In the genomic region with DNA sequence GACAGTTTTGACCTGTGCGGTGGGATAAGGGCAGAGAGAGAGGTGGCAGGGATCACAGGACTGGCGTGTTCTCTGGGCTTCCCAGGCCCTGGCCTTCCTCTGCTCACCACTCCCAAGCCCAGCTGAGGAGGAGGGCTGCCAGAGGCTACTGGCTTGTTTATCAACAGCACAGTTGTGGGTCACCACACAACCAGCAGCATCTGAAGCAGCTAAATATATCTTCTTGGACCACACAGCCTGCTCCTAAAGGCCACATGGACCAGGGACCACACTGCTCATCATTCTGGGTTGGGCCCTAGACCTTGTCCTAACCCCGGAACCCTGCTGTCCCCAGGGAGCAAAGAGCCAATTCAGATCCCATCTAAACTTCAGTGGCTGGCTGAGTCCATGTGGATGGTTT, we compare ENCODE assay signal across 27 mouse cellular contexts. TPM values are rescaled to one million over a fixed set of nuclear protein-coding genes. Genes with fewer than 3 reads are reported as not detected.
DNase-seq lines count a peak whose midpoint lies in the region; ATAC-seq and TF ChIP-seq lines count a peak whose summit lies in the region.
"Had no signal": no experiment of that assay in that cellular context is flagged by ENCODE, and none has a peak within 500 bp of the region (broad histone marks: within the 10 kb centered on the region; RNA-seq: fewer than 3 reads in every experiment).

No protein-coding gene starts in this region.

- no peaks in the 10 kb centered on the region for H3K4me1 ChIP-seq in kidney, embryonic 16.5 days (ENCODE audit: insufficient read depth, low read length)
- no peaks in the 10 kb centered on the region for H3K4me1 ChIP-seq in stomach, postnatal 0 days (replicated peaks; ENCODE audit: control insufficient read depth, insufficient read depth)
- H3K4me1 ChIP-seq: embryonic facial prominence, embryonic 13.5 days; midbrain, embryonic 10.5 days; midbrain, embryonic 15.5 days; neural tube, embryonic 15.5 days; stomach, embryonic 15.5 days had no signal

- H3K36me3 ChIP-seq in kidney, embryonic 16.5 days (ENCODE audit: insufficient read depth, low read length): peaks cover 8% of the 10 kb centered on the region
- no peaks in the 10 kb centered on the region; the same call in 1 of the 2 replicates for H3K36me3 ChIP-seq in stomach, postnatal 0 days (ENCODE audit: control insufficient read depth, insufficient read depth, low read length)
- H3K36me3 ChIP-seq: stomach, embryonic 15.5 days had no signal

- no peak for TF ChIP-seq CTCF in stomach, postnatal 0 days (IDR thresholded peaks at IDR 0.05; ENCODE audit: low read depth)
- no peak for TF ChIP-seq CTCF in layer of hippocampus, adult 2 months (conservative IDR thresholded peaks at IDR 0.05)

- intact Hi-C loops in gastrocnemius, postnatal 14 days (cut with DNase I; ENCODE audit: low total_unique reads): no loop called here

- no peak overlapping the region for H3K4me3 ChIP-seq in kidney, embryonic 16.5 days (ENCODE audit: low read length)
- H3K4me3 ChIP-seq in stomach, postnatal 0 days (ENCODE audit: low read depth, low read length): no peak overlapping the region
- no peak overlapping the region for H3K4me3 ChIP-seq in layer of hippocampus, adult 2 months
- H3K4me3 ChIP-seq: embryonic facial prominence, embryonic 13.5 days; liver, embryonic 12.5 days; midbrain, embryonic 10.5 days; midbrain, embryonic 15.5 days; neural tube, embryonic 15.5 days; stomach, embryonic 15.5 days had no signal

- no peak overlapping the region for H3K9ac ChIP-seq in kidney, embryonic 16.5 days (replicated peaks; ENCODE audit: low read length)
- no peak overlapping the region for H3K9ac ChIP-seq in stomach, postnatal 0 days (ENCODE audit: low read length)
- H3K9ac ChIP-seq: embryonic facial prominence, embryonic 13.5 days; hindbrain, embryonic 14.5 days; liver, embryonic 12.5 days; liver, postnatal 0 days; midbrain, embryonic 15.5 days; neural tube, embryonic 15.5 days; stomach, embryonic 15.5 days had no signal

- no peaks in the 10 kb centered on the region for H3K27me3 ChIP-seq in kidney, embryonic 16.5 days (ENCODE audit: insufficient read depth, low read length)
- no peaks in the 10 kb centered on the region for H3K27me3 ChIP-seq in stomach, postnatal 0 days (ENCODE audit: control insufficient read depth, insufficient read depth, low read length)
- H3K27me3 ChIP-seq: embryonic facial prominence, embryonic 13.5 days; midbrain, embryonic 15.5 days; neural tube, embryonic 15.5 days; stomach, embryonic 15.5 days had no signal

- ATAC-seq in kidney, embryonic 16.5 days (ENCODE audit: low FRiP score, low TSS enrichment): no peak
- peak; percentile 19; the same call in 1 of the 2 replicates for ATAC-seq in stomach, postnatal 0 days (ENCODE audit: low FRiP score, low TSS enrichment)
- ATAC-seq: forebrain, embryonic 14.5 days; inflammation-experienced regulatory T-cells, adult 6 months; liver, embryonic 12.5 days; liver, postnatal 0 days; midbrain, embryonic 15.5 days had no signal

- H3K4me2 ChIP-seq in kidney, embryonic 16.5 days (replicated peaks; ENCODE audit: low read depth, low read length): no peak overlapping the region
- H3K4me2 ChIP-seq in stomach, postnatal 0 days (replicated peaks; ENCODE audit: low read depth): no peak overlapping the region
- H3K4me2 ChIP-seq: embryonic facial prominence, embryonic 13.5 days; hindbrain, embryonic 14.5 days; liver, embryonic 12.5 days; midbrain, embryonic 15.5 days; neural tube, embryonic 15.5 days; stomach, embryonic 15.5 days had no signal

- peaks cover 9% of the 10 kb centered on the region for H3K9me3 ChIP-seq in kidney, embryonic 16.5 days (ENCODE audit: low read length)
- peaks cover 2% of the 10 kb centered on the region; the same call in 1 of the 2 replicates for H3K9me3 ChIP-seq in stomach, postnatal 0 days (ENCODE audit: control insufficient read depth, low read length)
- H3K9me3 ChIP-seq: embryonic facial prominence, embryonic 13.5 days; liver, embryonic 12.5 days; stomach, embryonic 15.5 days had no signal

- TF ChIP-seq EP300 in stomach, postnatal 0 days (optimal IDR thresholded peaks at IDR 0.05): no peak

- H3K27ac ChIP-seq in kidney, embryonic 16.5 days (ENCODE audit: low read length): no peak overlapping the region
- no peak overlapping the region for H3K27ac ChIP-seq in stomach, postnatal 0 days (replicated peaks)
- no peak overlapping the region for H3K27ac ChIP-seq in layer of hippocampus, adult 2 months
- H3K27ac ChIP-seq: embryonic facial prominence, embryonic 13.5 days; hindbrain, embryonic 14.5 days; liver, embryonic 12.5 days; midbrain, embryonic 10.5 days; midbrain, embryonic 15.5 days; neural tube, embryonic 15.5 days; stomach, embryonic 15.5 days had no signal

- 75% methylated on average over 3 of the region's 3 CpGs for WGBS in kidney, embryonic 16.5 days
- WGBS in stomach, postnatal 0 days: 79% methylated on average over 3 of the region's 3 CpGs

- DNase-seq in heart, adult 11 months: peak; percentile 96
- DNase-seq in heart, postnatal 4 days: no peak
- DNase-seq in kidney, postnatal 10 days: peak; percentile 25
- DNase-seq in gastrocnemius, postnatal 14 days: peak; percentile 50
- no peak for DNase-seq in stomach, postnatal 0 days (ENCODE audit: low spot score)
- DNase-seq in layer of hippocampus, adult 2 months (ENCODE audit: low spot score in 2 of 2): no peak
- DNase-seq: adrenal gland, postnatal 25 days; B cell, adult 2 months; cerebellum, adult 11-12 months; cerebellum, adult 9-11 months; embryo, embryonic 11 days; kidney, adult 11 months; left cerebral cortex, postnatal 4 days; liver, postnatal 0 days; retina, postnatal 1 day; right cerebral cortex, postnatal 14 days; thymus, postnatal 14 days had no signal

RNA-seq across cellular contexts. Expression of a gene that starts 13.9 kb away (rescaled TPM):
- total RNA-seq in heart, postnatal 4 days (2021): under 1 TPM; 0.43 to 0.81 TPM
- polyA plus RNA-seq in kidney, embryonic 16.5 days (2015; fragmentation: Nextera tagmentation; extraction: Ambion mirVana): 0.86 and 1.3 TPM in 2 replicates
- 10 to 100 TPM; 10.5 to 47.4 TPM for total RNA-seq in gastrocnemius, postnatal 14 days (2021)
- polyA plus RNA-seq in stomach, postnatal 0 days (2015; fragmentation: Nextera tagmentation; extraction: Ambion mirVana): 2.0 and 2.6 TPM in 2 replicates
- total RNA-seq in layer of hippocampus, adult 2 months (2021): 1 to 10 TPM; 6.5 to 8.9 TPM
- polyA plus RNA-seq: inflammation-experienced regulatory T-cells, adult 6 months had no signal

RNA-seq across cellular contexts. Expression of a gene that starts 39.4 kb away (rescaled TPM):
- total RNA-seq in heart, postnatal 4 days (2021): 10 to 100 TPM; 19.7 to 20.8 TPM
- 12.9 and 13.5 TPM in 2 replicates for polyA plus RNA-seq in kidney, embryonic 16.5 days (2015; fragmentation: Nextera tagmentation; extraction: Ambion mirVana)
- 10 to 100 TPM; 10.4 to 12.9 TPM for total RNA-seq in gastrocnemius, postnatal 14 days (2021)
- polyA plus RNA-seq in stomach, postnatal 0 days (2015; fragmentation: Nextera tagmentation; extraction: Ambion mirVana): 3.7 TPM in 2 replicates
- 1 to 10 TPM; 2.4 to 2.9 TPM for total RNA-seq in layer of hippocampus, adult 2 months (2021)
- polyA plus RNA-seq: inflammation-experienced regulatory T-cells, adult 6 months had no signal

Comparison
In these comparisons a context has a peak if more than half of its experiments do, and no peak if none do; other contexts are left out.
1. DNase-seq: peak in heart, adult 11 months (single experiment), kidney, postnatal 10 days (single experiment) and gastrocnemius, postnatal 14 days (single experiment); none in heart, postnatal 4 days (single experiment), stomach, postnatal 0 days (single experiment) and layer of hippocampus, adult 2 months (0 of 2).
2. RNA of a gene that starts 13.9 kb away (total RNA-seq): 10.5 to 47.4 TPM in gastrocnemius, postnatal 14 days and 6.5 to 8.9 TPM in layer of hippocampus, adult 2 months; 0.43 to 0.81 TPM in heart, postnatal 4 days; every median in the first group is over 4 times any median in the second.